ENCODE assay signal across 9 mouse cellular contexts in genomic region chr9:106225469-106226150, GRCm38 (mm10). TPM values are rescaled to one million over a fixed set of nuclear protein-coding genes. Genes with fewer than 3 reads are reported as not detected.
DNase-seq lines count a peak whose midpoint lies in the region; ATAC-seq and TF ChIP-seq lines count a peak whose summit lies in the region.
"Had no signal": no experiment of that assay in that cellular context is flagged by ENCODE, and none has a peak within 500 bp of the region (broad histone marks: within the 10 kb centered on the region; RNA-seq: fewer than 3 reads in every experiment).

No protein-coding gene starts in this region.

- ATAC-seq in embryonic facial prominence, embryonic 15.5 days (ENCODE audit: insufficient number of reproducible peaks, low FRiP score, low TSS enrichment, low read depth): no peak
- no peak; the same call in 1 of the 2 replicates for ATAC-seq in intestine, embryonic 16.5 days
- peak; percentile 44 for ATAC-seq in neural tube, embryonic 13.5 days (ENCODE audit: low read depth)

- H3K4me1 ChIP-seq in liver, adult 2 months (ENCODE audit: control insufficient read depth, insufficient read depth, low read length): no peaks in the 10 kb centered on the region
- peaks cover 14% of the 10 kb centered on the region for H3K4me1 ChIP-seq in embryonic facial prominence, embryonic 15.5 days
- H3K4me1 ChIP-seq in intestine, embryonic 16.5 days (ENCODE audit: control insufficient read depth, insufficient read depth, low read length): peaks cover 22% of the 10 kb centered on the region
- peaks cover 9% of the 10 kb centered on the region for H3K4me1 ChIP-seq in neural tube, embryonic 13.5 days (replicated peaks)

- TF ChIP-seq POLR2A in liver, adult 2 months (IDR thresholded peaks at IDR 0.05; ENCODE audit: extremely low read depth, insufficient read depth, low read length): no peak

- peak overlapping the region; percentile 76 for H3K4me2 ChIP-seq in embryonic facial prominence, embryonic 15.5 days (replicated peaks)
- H3K4me2 ChIP-seq in intestine, embryonic 16.5 days (ENCODE audit: low read depth, low read length): peak overlapping the region; percentile 75
- peak overlapping the region; percentile 65 for H3K4me2 ChIP-seq in neural tube, embryonic 13.5 days

- H3K9me3 ChIP-seq in embryonic facial prominence, embryonic 15.5 days (replicated peaks): no peaks in the 10 kb centered on the region
- no peaks in the 10 kb centered on the region for H3K9me3 ChIP-seq in intestine, embryonic 16.5 days (ENCODE audit: control insufficient read depth, low read length)
- no peaks in the 10 kb centered on the region for H3K9me3 ChIP-seq in neural tube, embryonic 13.5 days

- no peaks in the 10 kb centered on the region for H3K27me3 ChIP-seq in liver, adult 2 months (ENCODE audit: control insufficient read depth, insufficient read depth, low read length)
- peaks cover 7% of the 10 kb centered on the region; the same call in 1 of the 2 replicates for H3K27me3 ChIP-seq in embryonic facial prominence, embryonic 15.5 days
- H3K27me3 ChIP-seq in intestine, embryonic 16.5 days (replicated peaks; ENCODE audit: control insufficient read depth, insufficient read depth, low read length): no peaks in the 10 kb centered on the region; the same call in 1 of the 2 replicates
- peaks cover 17% of the 10 kb centered on the region for H3K27me3 ChIP-seq in neural tube, embryonic 13.5 days

- peak overlapping the region; percentile 42 for H3K4me3 ChIP-seq in liver, adult 2 months (ENCODE audit: insufficient read depth, low read depth, low read length)
- H3K4me3 ChIP-seq in embryonic facial prominence, embryonic 15.5 days (replicated peaks): peak overlapping the region; percentile 41
- peak overlapping the region; percentile 45 for H3K4me3 ChIP-seq in intestine, embryonic 16.5 days (ENCODE audit: low read length)
- H3K4me3 ChIP-seq in neural tube, embryonic 13.5 days: peak overlapping the region; percentile 33

- H3K9ac ChIP-seq in liver, adult 2 months (ENCODE audit: low read depth, low read length): peak overlapping the region; percentile 30
- H3K9ac ChIP-seq in embryonic facial prominence, embryonic 15.5 days: no peak overlapping the region; the same call in 1 of the 2 replicates
- H3K9ac ChIP-seq in intestine, embryonic 16.5 days (ENCODE audit: low read depth, low read length): peak overlapping the region; percentile 60
- H3K9ac ChIP-seq in neural tube, embryonic 13.5 days: peak overlapping the region; percentile 66

- no peaks in the 10 kb centered on the region for H3K79me2 ChIP-seq in liver, adult 2 months (ENCODE audit: control insufficient read depth, insufficient read depth, low read length)

- H3K27ac ChIP-seq in liver, adult 2 months (replicated peaks; ENCODE audit: insufficient read depth, low read depth, low read length): no peak overlapping the region
- no peak overlapping the region for H3K27ac ChIP-seq in embryonic facial prominence, embryonic 15.5 days (replicated peaks)
- H3K27ac ChIP-seq in intestine, embryonic 16.5 days (ENCODE audit: low read length): peak overlapping the region; percentile 62
- no peak overlapping the region for H3K27ac ChIP-seq in neural tube, embryonic 13.5 days (replicated peaks)
- H3K27ac ChIP-seq: macrophage had no signal

- no peak for DNase-seq in liver, adult 2 months (ENCODE audit: extremely low read depth, low read depth, low spot score)
- DNase-seq in liver: no peak
- DNase-seq in left cerebral cortex, adult 8-10 months (ENCODE audit: low spot score in 2 of 2): no peak
- no peak for DNase-seq in adrenal gland, adult 2 months
- no peak for DNase-seq in adrenal gland, postnatal 36 days

- no peak for TF ChIP-seq CTCF in liver, adult 2 months (IDR thresholded peaks at IDR 0.05; ENCODE audit: low read depth, low read length)

- WGBS in liver, adult 2 months: 67% methylated on average over 24 of the region's 24 CpGs
- WGBS in embryonic facial prominence, embryonic 15.5 days: 62% methylated on average over 24 of the region's 24 CpGs
- WGBS in intestine, embryonic 16.5 days: 58% methylated on average over 24 of the region's 24 CpGs
- WGBS in neural tube, embryonic 13.5 days: 56% methylated on average over 24 of the region's 24 CpGs

- no peaks in the 10 kb centered on the region for H3K36me3 ChIP-seq in liver, adult 2 months (ENCODE audit: control insufficient read depth, insufficient read depth, low read length)
- no peaks in the 10 kb centered on the region for H3K36me3 ChIP-seq in embryonic facial prominence, embryonic 15.5 days
- no peaks in the 10 kb centered on the region for H3K36me3 ChIP-seq in intestine, embryonic 16.5 days (ENCODE audit: control insufficient read depth, insufficient read depth, low read length)
- no peaks in the 10 kb centered on the region for H3K36me3 ChIP-seq in neural tube, embryonic 13.5 days

RNA-seq across cellular contexts. Expression of gene Tlr9, which starts 3.2 kb away (rescaled TPM):
- 0.18 and 0.27 TPM in 2 replicates for total RNA-seq in liver, adult 2 months (2014; rRNA removed)
- 0.37 and 0.61 TPM in 2 replicates for polyA plus RNA-seq in liver, adult 2 months (2012; rRNA removed)
- polyA plus RNA-seq in embryonic facial prominence, embryonic 15.5 days (2015; fragmentation: Nextera tagmentation; extraction: Ambion mirVana): 0.07 and 0.28 TPM in 2 replicates
- polyA plus RNA-seq in intestine, embryonic 16.5 days (2015; fragmentation: Nextera tagmentation; extraction: Ambion mirVana): 0.04 and 0.05 TPM in 2 replicates
- not detected in 2 replicates for polyA plus RNA-seq in neural tube, embryonic 13.5 days (2015; fragmentation: Nextera tagmentation; extraction: Ambion mirVana)
- total RNA-seq in left cerebral cortex, adult 8-10 months (2022): 1 to 10 TPM in 3 of 4 experiments, under 1 TPM in 1; 0.85 to 2.0 (median 1.7) TPM
- 1 to 10 TPM in 1 of 2 experiments, under 1 TPM in 1; 0.84 to 1.4 TPM for total RNA-seq in adrenal gland, adult 2 months (2021)
- 2.5 and 2.7 TPM in 2 replicates for polyA plus RNA-seq in adrenal gland, adult 2 months (2012; rRNA removed)
- total RNA-seq in adrenal gland, postnatal 36 days (2021): under 1 TPM; 0.89 TPM

RNA-seq across cellular contexts. Expression of gene Twf2, which starts 22.7 kb away (rescaled TPM):
- 4.9 and 6.2 TPM in 2 replicates for total RNA-seq in liver, adult 2 months (2014; rRNA removed)
- polyA plus RNA-seq in liver, adult 2 months (2012; rRNA removed): 4.5 and 4.7 TPM in 2 replicates
- 57.2 and 64.1 TPM in 2 replicates for polyA plus RNA-seq in embryonic facial prominence, embryonic 15.5 days (2015; fragmentation: Nextera tagmentation; extraction: Ambion mirVana)
- 48.6 and 50.0 TPM in 2 replicates for polyA plus RNA-seq in intestine, embryonic 16.5 days (2015; fragmentation: Nextera tagmentation; extraction: Ambion mirVana)
- polyA plus RNA-seq in neural tube, embryonic 13.5 days (2015; fragmentation: Nextera tagmentation; extraction: Ambion mirVana): 54.1 and 57.1 TPM in 2 replicates
- total RNA-seq in left cerebral cortex, adult 8-10 months (2022): 10 to 100 TPM; 58.6 to 61.1 (median 59.1) TPM
- 100 to 1,000 TPM in 1 of 2 experiments, 10 to 100 TPM in 1; 75.8 to 128 TPM for total RNA-seq in adrenal gland, adult 2 months (2021)
- 121 and 125 TPM in 2 replicates for polyA plus RNA-seq in adrenal gland, adult 2 months (2012; rRNA removed)
- total RNA-seq in adrenal gland, postnatal 36 days (2021): 100 to 1,000 TPM in 1 of 2 experiments, 10 to 100 TPM in 1; 64.8 to 117 TPM

RNA-seq across cellular contexts. Expression of gene Alas1, which starts 22.8 kb away (rescaled TPM):
- 270 and 285 TPM in 2 replicates for total RNA-seq in liver, adult 2 months (2014; rRNA removed)
- polyA plus RNA-seq in liver, adult 2 months (2012; rRNA removed): 530 and 649 TPM in 2 replicates
- polyA plus RNA-seq in embryonic facial prominence, embryonic 15.5 days (2015; fragmentation: Nextera tagmentation; extraction: Ambion mirVana): 107 and 109 TPM in 2 replicates
- polyA plus RNA-seq in intestine, embryonic 16.5 days (2015; fragmentation: Nextera tagmentation; extraction: Ambion mirVana): 129 and 131 TPM in 2 replicates
- 96.8 and 101 TPM in 2 replicates for polyA plus RNA-seq in neural tube, embryonic 13.5 days (2015; fragmentation: Nextera tagmentation; extraction: Ambion mirVana)
- total RNA-seq in left cerebral cortex, adult 8-10 months (2022): 100 to 1,000 TPM; 136 to 146 (median 141) TPM
- 1,000 to 10,000 TPM; 1,496 to 1,691 TPM for total RNA-seq in adrenal gland, adult 2 months (2021)
- 1,137 and 1,435 TPM in 2 replicates for polyA plus RNA-seq in adrenal gland, adult 2 months (2012; rRNA removed)
- total RNA-seq in adrenal gland, postnatal 36 days (2021): 1,000 to 10,000 TPM; 1,599 to 3,152 TPM

RNA-seq across cellular contexts. Expression of gene Ppm1m, which starts 26.1 kb away (rescaled TPM):
- 12.4 and 13.7 TPM in 2 replicates for total RNA-seq in liver, adult 2 months (2014; rRNA removed)
- 17.3 and 22.7 TPM in 2 replicates for polyA plus RNA-seq in liver, adult 2 months (2012; rRNA removed)
- polyA plus RNA-seq in embryonic facial prominence, embryonic 15.5 days (2015; fragmentation: Nextera tagmentation; extraction: Ambion mirVana): 55.8 and 57.1 TPM in 2 replicates
- polyA plus RNA-seq in intestine, embryonic 16.5 days (2015; fragmentation: Nextera tagmentation; extraction: Ambion mirVana): 23.4 and 26.3 TPM in 2 replicates
- 18.7 and 22.8 TPM in 2 replicates for polyA plus RNA-seq in neural tube, embryonic 13.5 days (2015; fragmentation: Nextera tagmentation; extraction: Ambion mirVana)
- total RNA-seq in left cerebral cortex, adult 8-10 months (2022): 10 to 100 TPM; 23.4 to 26.9 (median 24.4) TPM
- total RNA-seq in adrenal gland, adult 2 months (2021): 100 to 1,000 TPM in 1 of 2 experiments, 10 to 100 TPM in 1; 84.6 to 135 TPM
- polyA plus RNA-seq in adrenal gland, adult 2 months (2012; rRNA removed): 216 and 273 TPM in 2 replicates
- 100 to 1,000 TPM in 1 of 2 experiments, 10 to 100 TPM in 1; 90.8 to 117 TPM for total RNA-seq in adrenal gland, postnatal 36 days (2021)

RNA-seq across cellular contexts. Expression of gene Wdr82, which starts 54.9 kb away (rescaled TPM):
- total RNA-seq in liver, adult 2 months (2014; rRNA removed): 36.3 and 40.7 TPM in 2 replicates
- 23.6 and 25.9 TPM in 2 replicates for polyA plus RNA-seq in liver, adult 2 months (2012; rRNA removed)
- 22.3 and 24.2 TPM in 2 replicates for polyA plus RNA-seq in embryonic facial prominence, embryonic 15.5 days (2015; fragmentation: Nextera tagmentation; extraction: Ambion mirVana)
- 12.4 and 12.8 TPM in 2 replicates for polyA plus RNA-seq in intestine, embryonic 16.5 days (2015; fragmentation: Nextera tagmentation; extraction: Ambion mirVana)
- polyA plus RNA-seq in neural tube, embryonic 13.5 days (2015; fragmentation: Nextera tagmentation; extraction: Ambion mirVana): 27.7 and 29.6 TPM in 2 replicates
- 100 to 1,000 TPM; 112 to 132 (median 120) TPM for total RNA-seq in left cerebral cortex, adult 8-10 months (2022)
- total RNA-seq in adrenal gland, adult 2 months (2021): 10 to 100 TPM; 66.8 to 75.8 TPM
- polyA plus RNA-seq in adrenal gland, adult 2 months (2012; rRNA removed): 50.5 and 67.4 TPM in 2 replicates
- 10 to 100 TPM; 74.4 to 81.3 TPM for total RNA-seq in adrenal gland, postnatal 36 days (2021)
